Mouse (Mus musculus) retina, adult 2 months (tissue): Measurements from ENCODE around the gene Myd88.
"Not testable (repeated sequence)": the region's sequence is repeated elsewhere in the genome, so short reads cannot be mapped to it uniquely, and the experiment has no call there.

Experiments used
- DNase-seq: peaks from one replicate; pipeline ENCODE4 v3.0.0-alpha.2; 2012; ENCODE audit warnings: low read depth, low spot score

The Myd88 gene

GRCm38 (mm10) chr9:119340909-119341816 is at the start of gene Myd88:
Myd88 (minus strand) TSS chr9:119341411.
- peak; percentile 86 for DNase-seq

- DNase-seq: no peak
Observed at GRCm38 (mm10) chr9:119390214-119390613, 49.0 kb upstream of the Myd88 start.

GRCm38 (mm10) chr9:119388956-119389355 is 47.7 kb upstream of the Myd88 start:
- DNase-seq: no peak

- no peak for DNase-seq
Observed at GRCm38 (mm10) chr9:119382603-119383002, 41.4 kb upstream of the Myd88 start.

GRCm38 (mm10) chr9:119378231-119378630 is 37.0 kb upstream of the Myd88 start:
- DNase-seq: no peak

- no peak for DNase-seq
Observed at GRCm38 (mm10) chr9:119375556-119375955, 34.3 kb upstream of the Myd88 start.

- DNase-seq: no peak
Observed at GRCm38 (mm10) chr9:119375008-119375407, 33.8 kb upstream of the Myd88 start.

- DNase-seq: no peak
Observed at GRCm38 (mm10) chr9:119371251-119371650, 30.0 kb upstream of the Myd88 start.

GRCm38 (mm10) chr9:119370770-119371169 is 29.6 kb upstream of the Myd88 start:
- not testable (repeated sequence) for DNase-seq

GRCm38 (mm10) chr9:119368367-119368766 is 27.2 kb upstream of the Myd88 start:
- no peak for DNase-seq

- DNase-seq: no peak
Observed at GRCm38 (mm10) chr9:119365284-119365683, 24.1 kb upstream of the Myd88 start, which contains the start of gene Slc22a14. Slc22a14 (minus strand) TSS chr9:119365553.

- no peak for DNase-seq
Observed at GRCm38 (mm10) chr9:119363229-119363628, 22.0 kb upstream of the Myd88 start.

GRCm38 (mm10) chr9:119361416-119361815 is 20.2 kb upstream of the Myd88 start:
- DNase-seq: no peak

GRCm38 (mm10) chr9:119358058-119358429 is 16.8 kb upstream of the Myd88 start:
- DNase-seq: no peak

GRCm38 (mm10) chr9:119357331-119358057 is 16.3 kb upstream of the Myd88 start, which contains the start of gene Xylb:
Xylb (plus strand) TSS chr9:119357381.
- DNase-seq: peak; percentile 65

GRCm38 (mm10) chr9:119355943-119356342 is 14.7 kb upstream of the Myd88 start:
- DNase-seq: no peak

GRCm38 (mm10) chr9:119353926-119354325 is 12.7 kb upstream of the Myd88 start:
- no peak for DNase-seq

- DNase-seq: no peak
Observed at GRCm38 (mm10) chr9:119352060-119352459, 10.8 kb upstream of the Myd88 start.

GRCm38 (mm10) chr9:119350947-119351705 is 9.9 kb upstream of the Myd88 start:
- no peak for DNase-seq

- no peak for DNase-seq
Observed at GRCm38 (mm10) chr9:119350531-119350930, 9.3 kb upstream of the Myd88 start.

- DNase-seq: no peak
Observed at GRCm38 (mm10) chr9:119346376-119346775, 5.2 kb upstream of the Myd88 start.

- no peak for DNase-seq
Observed at GRCm38 (mm10) chr9:119342728-119343127, 1.5 kb upstream of the Myd88 start.
